Mouse (Mus musculus): ENCODE results near the gene Saysd1. TPM values are rescaled to one million over a fixed set of nuclear protein-coding genes. Genes with fewer than 3 reads are reported as not detected.
A peak's percentile ranks its signal among the peaks of the same experiment; 100 is the strongest.

Gene Saysd1
- 0.97 and 5.9 TPM in 2 replicates for polyA plus RNA-seq (2011; ENCODE audit: insufficient read depth, insufficient read length, low replicate concordance, missing spikeins)

DNA sequence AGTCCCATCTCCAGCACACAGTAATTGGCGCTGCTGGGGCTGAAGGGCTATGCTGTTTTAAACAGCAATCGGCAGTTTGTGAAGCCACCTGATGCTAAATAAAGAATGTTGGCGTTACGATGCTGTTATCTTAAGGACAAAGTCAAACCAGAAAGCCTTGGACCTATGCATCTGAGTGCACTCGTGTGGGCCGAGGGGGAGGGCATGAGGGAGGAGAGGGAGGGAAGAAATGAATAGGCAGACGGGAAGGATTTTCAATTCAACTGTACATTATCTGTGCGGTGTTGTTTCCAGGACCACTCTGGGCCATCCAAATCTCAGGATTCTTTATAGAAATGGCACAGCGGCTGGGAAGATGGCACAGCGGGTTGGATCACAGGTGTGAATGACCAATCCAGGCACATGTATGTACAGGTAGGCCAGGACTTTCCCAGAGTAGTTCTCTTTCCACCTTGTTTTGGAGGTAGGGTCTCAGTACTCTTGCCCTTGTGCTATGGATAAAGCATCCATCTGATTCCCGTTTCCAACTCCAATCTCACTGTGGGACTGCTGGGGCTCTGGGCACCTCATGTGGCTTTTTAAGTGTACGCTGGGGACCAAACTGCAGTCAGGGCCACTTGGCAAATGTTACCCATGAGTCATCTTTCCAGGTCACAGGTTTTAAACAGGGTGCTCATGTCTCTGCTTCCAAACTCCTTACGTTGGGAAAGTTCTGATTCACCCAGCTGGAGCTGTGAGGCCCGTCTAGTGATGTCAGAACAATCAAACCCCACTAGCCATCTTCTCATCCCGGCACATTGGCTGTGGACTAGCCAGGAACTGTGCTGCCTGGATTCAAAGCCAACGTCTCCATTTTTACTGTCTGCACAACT is at the start of gene Saysd1:
Gene Saysd1 (minus strand): TSS at position 51 of the 872 bp plus-strand sequence.
- TF ChIP-seq POLR2A (IDR thresholded peaks at IDR 0.05; ENCODE audit: borderline replicate concordance, control insufficient read depth, low read depth, low read length) (no peak), CTCF (IDR thresholded peaks at IDR 0.05; ENCODE audit: control insufficient read depth, insufficient read depth, low read length) (no peak)
- 84% methylated on average over 16 of the region's 16 CpGs for WGBS
- H3K4me1 ChIP-seq (ENCODE audit: control insufficient read depth, insufficient read depth, low read length): no peaks in the 10 kb centered on the region

DNA sequence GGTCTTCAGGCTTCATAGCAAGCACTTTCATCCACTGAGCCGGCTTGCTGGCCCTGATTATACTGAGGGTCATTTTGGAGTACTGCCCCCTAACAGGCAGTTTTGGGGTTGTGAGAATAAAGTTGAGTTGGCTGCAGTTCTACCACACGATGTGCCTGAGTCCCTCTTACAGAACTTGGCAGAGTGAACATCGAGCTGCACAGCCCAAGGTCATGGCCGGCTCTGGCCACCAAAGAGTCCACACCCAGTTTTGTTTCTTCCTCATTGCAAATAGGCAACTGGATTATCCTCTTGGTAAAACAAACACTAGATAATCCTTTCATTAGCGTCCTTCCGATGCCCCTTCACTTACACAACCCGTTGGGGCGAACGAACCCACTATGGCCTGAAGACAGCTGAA is 47.1 kb upstream of the Saysd1 start:
- no peak overlapping the region for H3K4me3 ChIP-seq (replicated peaks; ENCODE audit: control insufficient read depth, low read depth, low read length)
- no peaks in the 10 kb centered on the region; the same call in 1 of the 2 replicates for H3K4me1 ChIP-seq (ENCODE audit: control insufficient read depth, insufficient read depth, low read length)
- WGBS: 78% methylated on average over 9 of the region's 9 CpGs
- TF ChIP-seq CTCF (IDR thresholded peaks at IDR 0.05; ENCODE audit: control insufficient read depth, insufficient read depth, low read length) (no peak), POLR2A (IDR thresholded peaks at IDR 0.05; ENCODE audit: borderline replicate concordance, control insufficient read depth, low read depth, low read length) (no peak)
- no peak overlapping the region for H3K27ac ChIP-seq (ENCODE audit: control insufficient read depth, insufficient read depth, low read depth, low read length, poor library complexity)

More for the DNA sequence above, at the start of gene Saysd1:
- H3K4me3 ChIP-seq (replicated peaks; ENCODE audit: control insufficient read depth, low read depth, low read length): no peak within 1 kb of the TSS
- H3K27ac ChIP-seq (ENCODE audit: control insufficient read depth, insufficient read depth, low read depth, low read length, poor library complexity): no peak within 1 kb of the TSS

DNA sequence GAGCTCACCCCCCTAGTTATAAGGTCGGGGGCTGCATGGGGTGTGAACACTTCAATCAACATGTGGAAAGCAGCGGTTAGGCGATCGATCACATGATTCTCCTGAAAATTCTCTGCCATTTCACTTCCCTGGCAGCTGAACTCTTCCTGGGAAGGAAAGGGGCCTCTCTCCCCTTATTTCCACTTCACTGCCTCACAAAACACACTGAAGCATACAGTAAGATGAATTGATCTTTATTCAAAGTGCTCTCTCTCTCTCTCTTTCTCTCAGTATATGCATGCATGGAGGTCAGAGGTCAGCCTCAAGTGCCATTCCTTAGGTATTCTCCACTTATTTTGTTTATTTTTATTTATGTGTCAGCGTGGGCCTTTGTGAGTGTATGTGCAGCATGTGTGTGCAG is 45.4 kb upstream of the Saysd1 start:
- 77% methylated on average over 5 of the region's 5 CpGs for WGBS
- TF ChIP-seq CTCF (IDR thresholded peaks at IDR 0.05; ENCODE audit: control insufficient read depth, insufficient read depth, low read length) (no peak), POLR2A (IDR thresholded peaks at IDR 0.05; ENCODE audit: borderline replicate concordance, control insufficient read depth, low read depth, low read length) (no peak)
- H3K4me1 ChIP-seq (ENCODE audit: control insufficient read depth, insufficient read depth, low read length): no peaks in the 10 kb centered on the region; the same call in 1 of the 2 replicates

DNA sequence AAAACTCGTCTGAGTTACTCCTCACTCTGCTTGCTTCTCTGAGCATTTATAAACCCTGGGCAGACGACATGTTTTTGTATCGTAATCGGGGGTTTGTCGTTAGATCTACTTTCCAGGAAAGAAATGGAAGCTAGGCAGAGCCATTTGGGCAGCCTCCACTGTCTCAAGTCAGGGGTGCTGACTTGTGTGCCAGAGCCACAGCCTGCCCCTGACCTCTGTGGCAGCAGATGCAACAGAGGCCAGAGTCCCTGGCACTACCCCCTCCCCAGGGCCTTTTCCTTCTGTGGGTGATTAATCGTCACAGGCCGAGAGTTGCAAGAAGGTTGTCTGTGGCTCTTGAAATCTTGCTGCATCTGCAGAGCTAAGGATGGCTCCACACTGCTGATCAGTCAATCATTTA is 44.3 kb upstream of the Saysd1 start:
- WGBS: 80% methylated on average over 7 of the region's 7 CpGs
- TF ChIP-seq POLR2A (IDR thresholded peaks at IDR 0.05; ENCODE audit: borderline replicate concordance, control insufficient read depth, low read depth, low read length): no peak
- Histone ChIP-seq H3K4me1 (ENCODE audit: control insufficient read depth, insufficient read depth, low read length) (no peaks in the 10 kb centered on the region; the same call in 1 of the 2 replicates), H3K27ac (ENCODE audit: control insufficient read depth, insufficient read depth, low read depth, low read length, poor library complexity) (no peak overlapping the region), H3K4me3 (replicated peaks; ENCODE audit: control insufficient read depth, low read depth, low read length) (no peak overlapping the region)

More for the DNA sequence above, 45.4 kb upstream of the Saysd1 start:
- Histone ChIP-seq H3K27ac (ENCODE audit: control insufficient read depth, insufficient read depth, low read depth, low read length, poor library complexity) (no peak overlapping the region), H3K4me3 (replicated peaks; ENCODE audit: control insufficient read depth, low read depth, low read length) (no peak overlapping the region)

DNA sequence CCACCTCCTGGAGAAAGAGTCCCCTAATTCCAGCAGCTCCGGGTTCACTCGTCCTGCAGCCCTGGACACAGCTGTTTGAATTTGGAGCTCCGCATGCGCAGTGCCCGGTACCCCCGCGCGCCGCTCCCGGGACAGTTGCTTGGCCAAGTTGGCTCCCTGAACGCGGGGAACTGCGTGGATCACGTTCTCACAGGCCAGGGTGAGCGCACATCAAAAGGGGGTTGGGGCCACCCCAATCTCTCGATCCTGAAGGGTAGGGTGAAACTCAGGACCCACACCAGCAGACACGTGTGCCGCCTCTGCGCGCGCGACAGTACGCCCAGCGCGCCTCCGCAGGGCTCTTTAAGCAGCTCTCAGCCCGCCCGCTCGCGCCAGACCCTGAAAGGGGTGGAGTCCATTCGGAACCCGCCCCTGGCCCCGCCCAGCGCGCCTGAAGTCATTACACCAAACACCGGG is 43.2 kb upstream of the Saysd1 start, which contains the start of gene Kcnk5:
Gene Kcnk5 (minus strand): TSS at position 344 of the 456 bp plus-strand sequence.
- H3K4me1 ChIP-seq (ENCODE audit: control insufficient read depth, insufficient read depth, low read length): no peaks in the 10 kb centered on the region; the same call in 1 of the 2 replicates
- peak within 1 kb of the TSS; percentile 87 for H3K4me3 ChIP-seq (replicated peaks; ENCODE audit: control insufficient read depth, low read depth, low read length)
- H3K27ac ChIP-seq (ENCODE audit: control insufficient read depth, insufficient read depth, low read depth, low read length, poor library complexity): no peak within 1 kb of the TSS; the same call in 1 of the 2 replicates
- WGBS: under 1% methylated on average over 36 of the region's 36 CpGs
- TF ChIP-seq POLR2A (IDR thresholded peaks at IDR 0.05; ENCODE audit: borderline replicate concordance, control insufficient read depth, low read depth, low read length) (peak; percentile 85), CTCF (IDR thresholded peaks at IDR 0.05; ENCODE audit: control insufficient read depth, insufficient read depth, low read length) (no peak; the same call in 1 of the 2 replicates)

DNA sequence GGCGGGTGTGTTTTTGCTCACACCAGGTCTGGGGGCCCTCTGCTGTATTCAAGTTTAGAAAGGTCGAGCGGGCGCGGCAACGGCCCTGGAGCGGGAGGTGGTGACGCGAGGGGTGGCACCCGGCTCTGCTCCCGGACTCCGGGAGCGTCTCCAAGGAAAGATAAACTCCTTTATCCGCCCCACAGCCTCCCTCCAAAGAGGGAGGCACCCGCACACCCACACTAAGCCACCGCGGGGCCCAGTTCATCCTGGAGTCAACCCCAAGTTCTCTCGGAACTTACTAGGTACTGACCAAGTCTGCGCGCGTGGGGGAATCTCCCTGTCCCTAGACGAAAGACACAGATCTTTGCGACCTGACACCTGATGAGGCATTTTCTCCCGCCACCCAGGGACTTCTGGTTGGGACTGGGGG is 42.4 kb upstream of the Saysd1 start:
- no peak for TF ChIP-seq POLR2A (IDR thresholded peaks at IDR 0.05; ENCODE audit: borderline replicate concordance, control insufficient read depth, low read depth, low read length)
- no peak for TF ChIP-seq CTCF (IDR thresholded peaks at IDR 0.05; ENCODE audit: control insufficient read depth, insufficient read depth, low read length)
- no peak overlapping the region; the same call in 1 of the 2 replicates for H3K27ac ChIP-seq (ENCODE audit: control insufficient read depth, insufficient read depth, low read depth, low read length, poor library complexity)
- 0% methylated on average over 24 of the region's 24 CpGs for WGBS
- peak overlapping the region; percentile 87 for H3K4me3 ChIP-seq (replicated peaks; ENCODE audit: control insufficient read depth, low read depth, low read length)
- no peaks in the 10 kb centered on the region; the same call in 1 of the 2 replicates for H3K4me1 ChIP-seq (ENCODE audit: control insufficient read depth, insufficient read depth, low read length)

DNA sequence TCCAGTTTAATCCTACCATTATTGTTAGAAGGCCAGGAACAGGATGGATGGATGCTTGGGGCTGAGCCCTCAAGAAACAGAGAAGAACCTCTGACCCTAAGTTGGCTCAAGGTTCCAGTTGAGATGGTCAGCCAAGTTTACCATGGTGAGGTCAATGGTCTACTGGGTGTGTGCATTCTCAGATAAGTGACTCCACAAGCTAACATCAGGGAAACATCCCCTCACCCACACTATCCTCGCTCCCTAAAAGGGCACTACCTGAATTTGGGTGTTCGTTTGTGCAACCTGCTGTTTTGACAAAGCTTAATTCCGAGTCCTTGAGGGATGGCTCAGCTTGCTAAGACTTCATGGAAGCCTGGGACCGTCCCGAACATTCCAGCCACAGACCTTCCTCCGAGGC is 42.0 kb upstream of the Saysd1 start:
- H3K27ac ChIP-seq (ENCODE audit: control insufficient read depth, insufficient read depth, low read depth, low read length, poor library complexity): no peak overlapping the region
- 4% methylated on average over 6 of the region's 6 CpGs for WGBS
- H3K4me3 ChIP-seq (replicated peaks; ENCODE audit: control insufficient read depth, low read depth, low read length): peak overlapping the region; percentile 87
- H3K4me1 ChIP-seq (ENCODE audit: control insufficient read depth, insufficient read depth, low read length): no peaks in the 10 kb centered on the region; the same call in 1 of the 2 replicates
- TF ChIP-seq POLR2A (IDR thresholded peaks at IDR 0.05; ENCODE audit: borderline replicate concordance, control insufficient read depth, low read depth, low read length) (no peak), CTCF (IDR thresholded peaks at IDR 0.05; ENCODE audit: control insufficient read depth, insufficient read depth, low read length) (no peak)

DNA sequence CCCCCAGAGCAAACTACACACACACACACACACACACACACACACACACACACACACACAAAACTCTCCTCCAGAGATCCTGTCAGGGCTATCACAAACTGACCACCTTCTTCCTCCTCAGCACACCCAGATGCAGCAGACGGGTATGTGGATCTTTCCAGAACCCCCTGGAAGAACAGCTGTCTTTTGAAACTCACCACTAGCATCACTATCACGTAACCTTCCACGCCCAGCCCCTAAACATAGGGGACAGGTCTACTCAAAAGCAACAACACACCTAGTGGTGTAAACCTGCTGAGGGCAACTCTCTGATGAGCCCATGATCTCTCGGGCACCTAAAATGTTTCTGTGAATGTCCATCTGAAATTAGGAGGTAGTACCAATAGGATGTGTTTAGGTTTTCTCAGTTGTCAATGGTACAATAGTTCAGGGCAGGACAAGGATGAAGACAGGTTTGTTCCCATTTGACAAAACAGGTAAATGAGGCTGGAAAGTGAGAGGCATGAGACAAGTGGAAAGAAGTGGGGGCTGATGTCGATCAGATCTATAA is 41.5 kb upstream of the Saysd1 start:
- H3K4me3 ChIP-seq (replicated peaks; ENCODE audit: control insufficient read depth, low read depth, low read length): peak overlapping the region; percentile 7
- no peaks in the 10 kb centered on the region; the same call in 1 of the 2 replicates for H3K4me1 ChIP-seq (ENCODE audit: control insufficient read depth, insufficient read depth, low read length)
- no peak overlapping the region for H3K27ac ChIP-seq (ENCODE audit: control insufficient read depth, insufficient read depth, low read depth, low read length, poor library complexity)
- 24% methylated on average over 5 of the region's 5 CpGs for WGBS
- no peak for TF ChIP-seq POLR2A (IDR thresholded peaks at IDR 0.05; ENCODE audit: borderline replicate concordance, control insufficient read depth, low read depth, low read length)
- TF ChIP-seq CTCF (IDR thresholded peaks at IDR 0.05; ENCODE audit: control insufficient read depth, insufficient read depth, low read length): no peak
